Mouse (Mus musculus) cerebral cortex, adult 2 months (tissue): ENCODE data around the gene Anp32b.

Experiments used
- WGBS: fragments of 180-500 bp; shearing (Covaris S2); methylation state at CpG from one replicate; pipeline ENCODE4 v1.1.7; 2018; 5-methylcytosine and 5-hydroxymethylcytosine counted together

Anp32b gene

GRCm38 (mm10) chr4:46452855-46453719, 2.4 kb downstream of the Anp32b start:
- WGBS = 55% methylated on average over 13 of the region's 13 CpGs

- 70% methylated on average over 5 of the region's 5 CpGs for WGBS
Observed at GRCm38 (mm10) chr4:46454097-46454864, 3.6 kb downstream of the Anp32b start.

GRCm38 (mm10) chr4:46456762-46457161, 6.1 kb downstream of the Anp32b start:
- 89% methylated on average over 4 of the region's 4 CpGs for WGBS

DNA sequence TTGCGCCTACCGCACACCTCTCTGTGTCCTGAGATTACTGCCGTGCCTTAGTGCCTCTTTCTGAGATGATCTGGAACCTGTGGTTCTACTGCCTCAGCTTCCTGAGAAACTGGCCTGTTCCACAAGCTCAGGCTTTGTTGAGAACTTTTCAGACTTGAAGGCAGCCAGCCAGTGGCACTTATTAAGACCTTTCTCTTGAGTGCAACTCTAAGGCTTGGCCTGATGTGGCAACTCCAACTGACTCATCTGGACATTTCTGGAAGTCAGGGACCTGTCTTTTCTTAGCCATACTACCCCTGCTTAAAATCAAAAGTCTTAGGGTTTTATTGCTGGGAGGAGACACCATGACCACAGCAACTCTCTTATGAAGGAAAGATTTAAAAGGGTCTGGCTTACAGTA, 6.5 kb downstream of the Anp32b start:
- 95% methylated on average over 3 of the region's 3 CpGs for WGBS

- 71% methylated on average over 2 of the region's 2 CpGs for WGBS
Observed at GRCm38 (mm10) chr4:46458411-46458810, 7.7 kb downstream of the Anp32b start.

DNA sequence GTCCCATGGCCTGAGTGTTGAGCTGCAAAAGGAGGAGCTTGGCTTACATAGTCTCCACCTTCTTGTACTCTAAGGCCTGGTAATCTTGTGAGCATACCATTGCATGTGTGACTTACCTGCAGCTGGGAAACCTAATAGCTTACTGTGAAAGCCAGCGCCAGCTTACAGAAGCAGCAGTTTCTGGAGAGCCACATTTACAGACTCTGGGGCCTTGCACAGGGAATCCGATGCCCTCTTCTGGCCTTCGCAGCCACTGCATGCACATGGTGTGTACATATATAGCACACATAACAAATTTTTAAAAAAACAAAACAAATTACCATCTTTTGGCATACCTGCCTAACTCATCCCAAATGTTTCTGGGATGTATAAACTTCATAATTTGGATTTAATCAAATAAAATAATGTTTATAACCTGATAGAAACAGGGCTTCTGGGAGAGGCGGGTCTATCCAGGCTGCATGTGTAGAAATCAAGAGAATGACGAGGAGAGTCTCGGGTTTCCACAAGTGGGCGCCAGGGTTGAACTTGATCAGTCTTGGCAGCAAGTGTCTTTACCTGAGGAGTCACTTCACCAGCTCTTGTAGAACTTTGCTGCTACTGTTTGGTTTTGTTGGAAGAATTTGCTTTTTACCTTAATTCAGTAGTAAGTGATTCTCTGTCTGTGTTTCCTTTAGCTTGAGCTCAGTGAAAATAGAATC, 12.6 kb downstream of the Anp32b start:
- 81% methylated on average over 7 of the region's 7 CpGs for WGBS

GRCm38 (mm10) chr4:46465740-46466139, 15.0 kb downstream of the Anp32b start:
- 77% methylated on average over 3 of the region's 3 CpGs for WGBS

DNA sequence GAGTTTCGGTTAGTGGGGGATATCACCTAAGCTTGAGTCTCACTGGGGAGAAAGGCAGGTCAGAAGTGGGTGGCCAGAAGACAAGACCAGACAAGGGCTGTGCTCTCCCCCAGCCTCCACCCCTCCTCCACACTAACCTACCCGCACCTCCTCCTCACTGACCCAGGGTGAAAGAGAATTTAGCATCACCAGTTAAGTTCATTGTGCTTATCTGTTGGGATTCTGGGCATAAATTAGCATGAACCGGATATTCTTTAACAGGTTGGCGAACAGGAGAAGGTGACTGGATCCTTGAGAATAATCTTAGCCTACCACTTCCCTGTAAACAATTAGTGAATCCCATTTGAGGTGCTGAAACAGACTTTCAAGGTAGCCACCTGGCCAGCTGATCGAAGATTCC, 24.4 kb downstream of the Anp32b start:
- WGBS = 93% methylated on average over 5 of the region's 5 CpGs

DNA sequence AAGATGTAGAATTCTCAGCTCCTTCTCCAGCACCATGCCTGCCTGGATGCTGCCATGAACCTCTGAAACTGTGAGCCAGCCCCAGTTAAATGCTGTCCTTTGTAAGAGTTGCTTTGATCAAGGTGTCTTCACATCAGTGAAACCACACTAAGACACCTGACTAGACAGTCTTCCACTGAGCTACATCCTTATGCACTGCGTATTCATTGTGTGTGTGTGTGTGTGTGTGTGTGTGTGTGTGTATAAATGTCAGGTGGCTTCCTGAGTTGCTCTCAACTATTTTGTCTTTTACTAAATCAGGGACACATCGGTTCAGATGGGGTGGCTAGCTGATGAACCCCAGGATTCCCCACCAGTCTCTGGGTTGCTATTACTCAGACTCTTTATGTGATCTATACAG, 28.4 kb downstream of the Anp32b start:
- 90% methylated on average over 2 of the region's 2 CpGs for WGBS

DNA sequence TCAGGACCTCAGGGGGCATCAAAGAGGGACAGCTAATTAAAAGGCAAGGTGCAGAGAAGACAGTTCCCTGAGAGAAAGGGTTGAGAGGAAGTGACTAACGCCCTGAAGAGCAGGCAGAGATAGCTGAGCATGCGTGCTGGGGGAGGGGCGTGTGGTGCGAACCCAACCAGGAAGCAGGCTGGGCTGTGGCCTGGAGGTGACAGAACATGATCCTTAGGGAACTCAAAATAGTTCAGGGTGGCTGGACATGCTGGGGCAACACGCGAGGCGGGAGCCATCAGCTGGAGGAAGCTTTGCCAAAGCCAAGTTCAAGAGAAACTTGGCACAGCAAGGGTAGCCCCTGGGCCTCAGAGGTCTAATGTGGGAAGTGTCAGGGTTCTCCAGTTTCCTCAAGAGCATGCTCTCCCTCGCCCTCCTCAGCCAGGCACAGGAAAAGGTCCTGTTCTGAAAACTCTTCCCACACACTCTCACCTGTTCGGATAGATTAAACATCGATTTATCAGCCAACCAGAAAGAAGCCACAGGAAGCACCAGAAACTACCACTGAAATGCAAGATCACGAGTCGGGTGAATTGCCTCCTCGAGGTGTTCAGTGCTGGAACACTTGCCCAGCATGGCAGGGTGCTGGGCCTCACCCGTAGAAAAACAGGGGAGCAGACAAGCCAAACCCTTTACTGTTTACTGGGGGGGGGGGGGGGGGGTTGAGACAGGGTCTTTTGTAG, 35.2 kb downstream of the Anp32b start:
- 69% methylated on average over 14 of the region's 14 CpGs for WGBS

DNA sequence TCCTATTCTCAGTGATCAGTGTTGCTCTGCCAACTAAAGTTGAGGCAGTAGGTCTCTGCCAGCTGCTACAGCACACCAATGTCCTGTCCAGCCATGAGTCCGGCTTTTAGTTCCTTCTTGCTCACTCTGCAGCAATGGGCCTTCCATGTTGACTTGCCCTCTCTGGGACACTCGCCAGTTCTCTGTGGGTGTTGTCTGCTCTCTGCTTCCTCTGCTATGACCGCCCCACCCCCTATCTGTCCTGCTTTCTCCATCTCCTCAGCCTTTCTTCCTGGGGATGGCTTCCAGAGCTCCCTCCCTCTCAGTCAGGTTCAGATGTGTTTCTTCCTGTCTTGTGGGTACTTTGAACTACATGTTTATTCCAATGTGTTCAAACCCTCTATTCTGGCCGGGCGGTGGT, 36.6 kb downstream of the Anp32b start:
- WGBS = 76% methylated on average over 5 of the region's 5 CpGs

DNA sequence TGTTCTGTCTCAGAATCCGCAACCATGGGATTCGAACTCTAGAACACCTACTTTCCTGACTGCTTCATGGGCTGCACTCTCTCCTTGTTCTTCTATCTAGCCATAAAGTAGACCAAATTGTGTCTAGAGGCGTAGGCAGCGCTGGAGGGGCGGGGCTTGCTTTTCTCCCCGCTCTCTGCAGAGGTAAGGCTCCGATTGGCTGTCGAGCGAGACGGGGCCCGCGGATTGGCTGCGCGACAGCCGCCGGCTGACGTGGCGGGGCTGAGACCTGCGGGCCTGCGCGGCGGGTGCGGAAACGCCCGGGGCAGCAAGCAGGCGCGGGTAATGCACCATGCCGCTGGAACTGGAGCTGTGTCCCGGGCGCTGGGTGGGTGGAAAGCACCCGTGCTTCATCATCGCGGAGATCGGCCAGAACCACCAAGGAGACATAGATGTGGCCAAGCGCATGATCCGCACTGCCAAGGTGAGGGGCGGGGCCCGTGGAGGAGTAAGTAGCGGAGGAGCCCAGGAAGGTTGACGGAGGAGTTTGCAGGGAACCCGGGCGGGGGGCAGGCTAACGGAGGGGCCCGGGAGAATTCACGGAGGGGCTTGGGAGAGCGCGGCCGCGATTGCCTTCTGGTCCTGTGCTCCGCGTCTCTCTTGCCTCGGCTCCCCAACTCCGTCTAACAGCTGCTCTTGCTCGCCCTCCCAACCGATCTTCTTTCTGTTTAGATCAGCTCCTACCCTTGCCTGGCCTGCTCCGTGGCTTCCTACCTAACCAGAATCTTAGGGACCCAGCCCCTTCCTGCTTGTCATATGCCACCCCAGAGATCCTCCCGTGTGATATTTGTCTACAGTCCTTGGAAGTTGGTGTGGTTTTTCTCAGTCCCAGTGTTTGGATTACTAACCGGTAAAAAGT, 38.6 kb downstream of the Anp32b start, which contains the start of gene Nans:
Nans (plus strand) TSS at position 221 of the 898 bp plus-strand sequence.
- WGBS = under 1% methylated on average over 58 of the region's 58 CpGs

DNA sequence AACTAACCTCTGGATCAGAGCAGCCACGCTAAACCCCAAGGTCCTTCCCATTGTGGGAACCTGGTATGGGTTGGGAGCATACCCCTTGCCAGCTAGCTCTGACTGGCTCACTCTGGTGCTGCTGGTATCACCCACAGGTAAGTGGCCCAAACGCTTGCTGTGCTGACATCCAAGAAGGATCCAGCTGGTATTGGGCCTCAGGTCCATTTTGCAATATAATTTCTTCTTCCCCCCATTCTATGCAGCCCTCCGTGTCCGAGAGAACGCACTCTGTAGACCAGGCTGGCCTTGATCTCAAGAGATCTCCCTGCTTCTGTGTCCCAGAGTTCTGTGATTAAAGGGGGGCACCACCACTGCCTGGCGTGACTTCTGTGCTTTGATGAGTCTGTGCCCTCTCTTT, 42.4 kb downstream of the Anp32b start:
- 97% methylated on average over 6 of the region's 6 CpGs for WGBS

DNA sequence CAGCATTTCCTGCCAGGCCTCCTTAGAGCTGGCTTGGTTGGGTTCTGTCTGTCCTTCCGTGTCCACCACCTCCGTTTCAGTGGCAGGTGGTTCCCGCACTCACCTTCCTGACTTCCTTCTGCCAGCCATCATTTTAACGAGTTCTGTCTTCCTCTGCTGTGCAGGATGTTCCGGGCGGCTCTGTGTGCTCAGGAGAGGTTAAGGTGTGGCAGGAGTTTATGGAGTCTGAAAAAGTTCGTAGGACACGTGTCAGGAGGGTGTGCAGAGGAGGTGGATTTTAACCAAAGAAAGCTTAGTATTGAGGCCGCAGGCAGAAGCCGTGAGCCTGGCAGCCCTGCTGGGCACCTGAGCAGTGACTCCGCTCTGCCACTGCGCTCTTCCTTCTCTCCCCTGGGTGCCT, 44.8 kb downstream of the Anp32b start:
- WGBS = 87% methylated on average over 12 of the region's 12 CpGs

DNA sequence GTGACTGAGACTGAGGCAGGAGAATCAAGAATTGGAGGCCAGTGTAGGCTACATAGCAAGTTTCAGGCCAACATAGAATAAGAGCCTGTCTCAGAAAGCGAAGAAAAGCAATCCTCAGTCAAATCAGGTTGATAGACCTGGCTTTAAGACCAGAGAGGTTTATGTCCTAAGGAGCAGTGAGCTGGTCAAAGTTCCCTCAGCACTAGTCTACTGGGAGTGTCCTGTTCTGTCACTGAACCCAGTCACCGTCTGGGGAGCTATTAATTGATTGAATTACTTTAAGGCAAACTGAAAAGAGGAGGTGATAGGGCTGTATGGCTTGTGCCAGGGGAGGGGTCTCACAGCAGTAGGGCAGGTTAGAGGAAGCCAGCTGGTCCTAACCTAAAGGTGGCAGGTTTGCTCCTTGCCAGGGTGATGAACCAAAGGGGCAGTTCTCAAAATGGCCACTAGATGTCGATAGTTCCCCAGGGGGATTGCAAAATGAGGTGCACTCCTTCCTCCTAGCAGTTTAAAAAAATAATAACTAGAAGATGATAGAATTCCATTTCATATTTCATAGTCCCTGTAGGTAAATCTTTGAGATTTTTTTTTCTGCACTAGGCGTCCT, 46.7 kb downstream of the Anp32b start:
- 61% methylated on average over 4 of the region's 4 CpGs for WGBS

GRCm38 (mm10) chr4:46498511-46498910, 47.8 kb downstream of the Anp32b start:
- WGBS = 82% methylated on average over 3 of the region's 3 CpGs

- WGBS = 13% methylated on average over 4 of the region's 4 CpGs
Observed at GRCm38 (mm10) chr4:46498976-46499375, 48.3 kb downstream of the Anp32b start.

- WGBS = 83% methylated on average over 16 of the region's 16 CpGs
Observed at GRCm38 (mm10) chr4:46502606-46503502, 52.2 kb downstream of the Anp32b start.

GRCm38 (mm10) chr4:46503881-46504280, 53.2 kb downstream of the Anp32b start:
- 62% methylated on average over 3 of the region's 3 CpGs for WGBS
